Mouse (Mus musculus) ES-E14 (cell line): ENCODE results near the gene Capn11.
A peak's percentile ranks its signal among the peaks of the same experiment; 100 is the strongest.

Experiments used
- CHD2 ChIP-seq: IDR thresholded peaks from 2 replicates; pipeline ENCODE4 v1.6.1; 2014; ENCODE audit warnings: mild to moderate bottlenecking, low read depth, low read length, inconsistent platforms
- HCFC1 ChIP-seq: IDR thresholded peaks from 2 replicates; pipeline ENCODE4 v1.6.1; 2012; ENCODE audit warnings: low read length, inconsistent platforms, borderline replicate concordance; ENCODE audit not compliant: insufficient read depth
- ZC3H11A ChIP-seq: IDR thresholded peaks from 2 replicates; pipeline ENCODE4 v1.6.1; 2012; ENCODE audit warnings: low read depth, mild to moderate bottlenecking, inconsistent platforms, low read length, borderline replicate concordance
- ZNF384 ChIP-seq: IDR thresholded peaks from 2 replicates; pipeline ENCODE4 v1.6.1; 2012; ENCODE audit warnings: low read depth, low read length, inconsistent platforms

GRCm38 (mm10) chr17:45606992-45607879 lies 51.9 kb downstream of the Capn11 start:
- TF ChIP-seq ZNF384 = peak; percentile 53; the same call in 1 of the 2 replicates
- 0 out of 2 replicates have a peak, but pooled peaks have one; percentile 17 for TF ChIP-seq HCFC1
- no peak for TF ChIP-seq ZC3H11A
- peak; percentile 55 for TF ChIP-seq CHD2
